Mouse (Mus musculus): ENCODE measurements around the gene Micall2.

GRCm38 (mm10) chr5:139657959-139658602 lies 78.1 kb downstream of the Micall2 start:
- TF ChIP-seq GATA1 (IDR thresholded peaks at IDR 0.05; ENCODE audit: low read length) (no peak), TAL1 (IDR thresholded peaks at IDR 0.05; ENCODE audit: low read length) (no peak)

Measured in erythroblast, embryonic 14.5 days (primary cell).